Mouse (Mus musculus) limb, embryonic 12.5 days (tissue): ENCODE results near the gene Padi4. TPM values are rescaled to one million over a fixed set of nuclear protein-coding genes. Genes with fewer than 3 reads are reported as not detected.

Source experiments
- ATAC-seq: fragments of 200-750 bp; cut with Nextera tagmentation; 2 replicates; pipeline ENCODE4 v1.8.0; 2017; ENCODE audit warnings: low read depth, moderate TSS enrichment; ENCODE audit not compliant: insufficient number of reproducible peaks, insufficient read depth, low FRiP score, low TSS enrichment
- H3K27ac ChIP-seq: fragments of 300-500 bp; sonication (generic); 2 replicates; pipeline ENCODE4 v1.5.1; 2016; ENCODE audit warnings: mild to moderate bottlenecking, moderate library complexity
- H3K27me3 ChIP-seq: fragments of 300-500 bp; sonication (generic); 2 replicates; pipeline ENCODE4 v1.6.1; 2016; ENCODE audit warnings: mild to moderate bottlenecking, moderate library complexity
- H3K36me3 ChIP-seq: fragments of 300-500 bp; sonication (generic); 2 replicates; pipeline ENCODE4 v1.6.1; 2016; ENCODE audit warnings: mild to moderate bottlenecking, moderate library complexity
- H3K4me1 ChIP-seq: fragments of 300-500 bp; sonication (generic); replicated peaks from 2 replicates; pipeline ENCODE4 v1.6.1; 2016
- H3K4me2 ChIP-seq: fragments of 300-500 bp; sonication (generic); 2 replicates; pipeline ENCODE4 v1.6.1; 2016; ENCODE audit warnings: mild to moderate bottlenecking, moderate library complexity
- H3K4me3 ChIP-seq: fragments of 300-500 bp; sonication (generic); replicated peaks from 2 replicates; pipeline ENCODE4 v1.5.1; 2016; ENCODE audit warnings: mild to moderate bottlenecking
- H3K9ac ChIP-seq: fragments of 300-500 bp; sonication (generic); replicated peaks from 2 replicates; pipeline ENCODE4 v1.6.1; 2016; ENCODE audit warnings: mild to moderate bottlenecking, moderate library complexity
- H3K9me3 ChIP-seq: fragments of 300-500 bp; sonication (generic); 2 replicates; pipeline ENCODE4 v1.6.1; 2016; ENCODE audit warnings: mild to moderate bottlenecking, moderate library complexity
- WGBS: fragments of 180-500 bp; shearing (Covaris S2); methylation state at CpG from one replicate; pipeline ENCODE4 v1.1.7; 2016; 5-methylcytosine and 5-hydroxymethylcytosine counted together
- polyA plus RNA-seq: library from polyadenylated mRNA; unstranded; fragments of >200 nt; fragmentation: Nextera tagmentation; extraction: Ambion mirVana; gene quantifications from 2 replicates; pipeline ENCODE4 v1.2.1, GENCODE M21; 2016

Padi4 gene
- polyA plus RNA-seq, 1 experiment from 2014 or later = not detected

- Histone ChIP-seq H3K9me3 (no peaks in the 10 kb centered on the region), H3K4me1 (peaks cover 6% of the 10 kb centered on the region; the same call in 1 of the 2 replicates), H3K9ac (no peak overlapping the region), H3K27ac (no peak overlapping the region), H3K36me3 (peaks cover 100% of the 10 kb centered on the region), H3K4me3 (no peak overlapping the region), H3K27me3 (no peaks in the 10 kb centered on the region), H3K4me2 (no peak overlapping the region)
- 86% methylated on average over 5 of the region's 5 CpGs for WGBS
- ATAC-seq = no peak
Measured at GRCm38 (mm10) chr4:140714586-140714985, 59.5 kb downstream of the Padi4 start.

GRCm38 (mm10) chr4:140713480-140714365 lies 60.3 kb downstream of the Padi4 start:
- Histone ChIP-seq H3K36me3 (peaks cover 100% of the 10 kb centered on the region), H3K9me3 (no peaks in the 10 kb centered on the region), H3K4me2 (no peak overlapping the region), H3K9ac (no peak overlapping the region), H3K4me3 (no peak overlapping the region), H3K27me3 (no peaks in the 10 kb centered on the region), H3K27ac (peak overlapping the region; percentile 64; the same call in 1 of the 2 replicates), H3K4me1 (peaks cover 12% of the 10 kb centered on the region)
- 63% methylated on average over 29 of the region's 29 CpGs for WGBS
- ATAC-seq = peak; percentile 15; the same call in 1 of the 2 replicates

- peaks cover 27% of the 10 kb centered on the region for H3K4me1 ChIP-seq
Measured at GRCm38 (mm10) chr4:140711360-140711759, 62.7 kb downstream of the Padi4 start.

GRCm38 (mm10) chr4:140710781-140711180 lies 63.3 kb downstream of the Padi4 start:
- H3K27ac ChIP-seq = no peak overlapping the region
- no peak overlapping the region for H3K4me3 ChIP-seq
- no peak for ATAC-seq
- no peaks in the 10 kb centered on the region for H3K27me3 ChIP-seq
- peaks cover 33% of the 10 kb centered on the region for H3K4me1 ChIP-seq
- no peaks in the 10 kb centered on the region for H3K9me3 ChIP-seq
- H3K4me2 ChIP-seq = no peak overlapping the region
- no peak overlapping the region for H3K9ac ChIP-seq
- H3K36me3 ChIP-seq = peaks cover 100% of the 10 kb centered on the region
- 76% methylated on average over 10 of the region's 10 CpGs for WGBS

More at GRCm38 (mm10) chr4:140711360-140711759, 62.7 kb downstream of the Padi4 start:
- ATAC-seq = no peak
- no peak overlapping the region for H3K9ac ChIP-seq
- 75% methylated on average over 5 of the region's 5 CpGs for WGBS
- H3K27me3 ChIP-seq = no peaks in the 10 kb centered on the region
- no peak overlapping the region for H3K27ac ChIP-seq
- peaks cover 100% of the 10 kb centered on the region for H3K36me3 ChIP-seq
- no peak overlapping the region for H3K4me2 ChIP-seq
- H3K4me3 ChIP-seq = no peak overlapping the region
- no peaks in the 10 kb centered on the region for H3K9me3 ChIP-seq

- Histone ChIP-seq H3K36me3 (peaks cover 100% of the 10 kb centered on the region), H3K4me1 (peaks cover 45% of the 10 kb centered on the region), H3K9ac (no peak overlapping the region), H3K4me2 (no peak overlapping the region), H3K9me3 (no peaks in the 10 kb centered on the region), H3K27ac (no peak overlapping the region), H3K4me3 (no peak overlapping the region), H3K27me3 (no peaks in the 10 kb centered on the region)
- 86% methylated on average over 10 of the region's 10 CpGs for WGBS
- no peak for ATAC-seq
Measured at GRCm38 (mm10) chr4:140709617-140710016, 64.4 kb downstream of the Padi4 start.

- no peak for ATAC-seq
- H3K27me3 ChIP-seq = no peaks in the 10 kb centered on the region
- peaks cover 98% of the 10 kb centered on the region for H3K36me3 ChIP-seq
- H3K4me1 ChIP-seq = peaks cover 50% of the 10 kb centered on the region
- H3K4me3 ChIP-seq = no peak overlapping the region
- WGBS = 86% methylated on average over 7 of the region's 7 CpGs
- H3K9ac ChIP-seq = no peak overlapping the region
- no peaks in the 10 kb centered on the region for H3K9me3 ChIP-seq
- no peak overlapping the region for H3K4me2 ChIP-seq
- no peak overlapping the region for H3K27ac ChIP-seq
Measured at GRCm38 (mm10) chr4:140709111-140709510, 64.9 kb downstream of the Padi4 start.

GRCm38 (mm10) chr4:140708297-140708927 lies 65.6 kb downstream of the Padi4 start:
- Histone ChIP-seq H3K4me3 (no peak overlapping the region), H3K27me3 (no peaks in the 10 kb centered on the region), H3K4me2 (no peak overlapping the region), H3K9ac (no peak overlapping the region), H3K36me3 (peaks cover 95% of the 10 kb centered on the region), H3K4me1 (peaks cover 57% of the 10 kb centered on the region), H3K9me3 (no peaks in the 10 kb centered on the region), H3K27ac (no peak overlapping the region)
- 90% methylated on average over 18 of the region's 18 CpGs for WGBS
- no peak for ATAC-seq

GRCm38 (mm10) chr4:140707615-140708014 lies 66.4 kb downstream of the Padi4 start:
- Histone ChIP-seq H3K9me3 (no peaks in the 10 kb centered on the region), H3K9ac (0 out of 2 replicates have a peak overlapping the region, but pooled peaks have one; percentile 8), H3K4me1 (peaks cover 52% of the 10 kb centered on the region), H3K4me3 (no peak overlapping the region), H3K27me3 (no peaks in the 10 kb centered on the region), H3K27ac (no peak overlapping the region), H3K4me2 (no peak overlapping the region), H3K36me3 (peaks cover 87% of the 10 kb centered on the region)
- WGBS = 82% methylated on average over 4 of the region's 4 CpGs
- no peak for ATAC-seq

DNA sequence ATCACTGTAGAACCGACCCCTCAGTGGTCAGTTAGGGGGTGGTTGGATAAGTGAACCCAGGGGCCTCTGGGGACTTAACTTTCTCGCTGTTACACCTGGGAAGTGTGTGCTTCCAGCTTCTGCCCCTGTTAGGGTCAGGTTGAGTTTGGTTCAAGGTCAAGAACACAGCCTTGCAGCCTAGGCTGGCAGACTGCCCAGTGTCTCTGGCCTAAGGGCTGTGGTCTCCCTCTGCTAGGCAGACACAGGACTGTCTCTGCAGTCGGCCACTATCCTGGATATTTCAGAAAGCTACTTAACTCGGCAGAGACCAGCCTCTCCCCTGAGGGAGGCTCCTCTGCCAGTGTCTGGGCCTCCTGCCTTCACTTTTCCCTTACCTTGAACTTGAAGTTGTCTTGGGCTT lies 69.9 kb downstream of the Padi4 start:
- H3K9me3 ChIP-seq = no peaks in the 10 kb centered on the region
- peak overlapping the region; percentile 89 for H3K4me2 ChIP-seq
- no peaks in the 10 kb centered on the region; the same call in 1 of the 2 replicates for H3K27me3 ChIP-seq
- H3K4me3 ChIP-seq = peak overlapping the region; percentile 95
- peaks cover 53% of the 10 kb centered on the region for H3K36me3 ChIP-seq
- ATAC-seq = no peak
- peak overlapping the region; percentile 100 for H3K27ac ChIP-seq
- H3K9ac ChIP-seq = peak overlapping the region; percentile 99
- 46% methylated on average over 4 of the region's 4 CpGs for WGBS
- peaks cover 66% of the 10 kb centered on the region for H3K4me1 ChIP-seq

DNA sequence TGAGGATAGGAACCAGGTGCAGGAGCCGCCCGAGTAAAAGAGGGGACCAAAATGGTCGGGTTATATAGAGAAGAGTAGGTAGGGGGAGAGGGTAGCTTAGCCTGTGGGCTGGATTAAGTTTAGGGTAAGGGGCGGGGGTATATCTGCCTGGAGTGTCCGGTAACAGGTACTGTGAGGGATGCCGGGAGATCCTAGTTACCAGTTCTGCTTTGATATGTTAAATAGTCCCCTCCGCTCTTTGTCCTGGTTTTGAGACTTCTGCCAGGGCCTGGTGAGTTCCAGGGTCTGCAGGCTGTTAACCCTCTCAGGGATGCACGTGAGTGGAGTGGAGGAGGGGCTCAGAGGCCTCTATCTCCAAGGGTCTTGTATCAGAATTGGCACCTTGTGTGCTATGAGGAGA lies 70.4 kb downstream of the Padi4 start:
- Histone ChIP-seq H3K9me3 (no peaks in the 10 kb centered on the region), H3K27ac (peak overlapping the region; percentile 100; the same call in 1 of the 2 replicates), H3K27me3 (peaks cover 3% of the 10 kb centered on the region), H3K4me2 (peak overlapping the region; percentile 89), H3K4me1 (peaks cover 62% of the 10 kb centered on the region), H3K4me3 (peak overlapping the region; percentile 95), H3K36me3 (peaks cover 47% of the 10 kb centered on the region), H3K9ac (peak overlapping the region; percentile 99)
- WGBS = 5% methylated on average over 8 of the region's 8 CpGs
- ATAC-seq = no peak

- H3K4me1 ChIP-seq = peaks cover 56% of the 10 kb centered on the region
- peak; percentile 58; the same call in 1 of the 2 replicates for ATAC-seq
- peak overlapping the region; percentile 89 for H3K4me2 ChIP-seq
- H3K27ac ChIP-seq = peak overlapping the region; percentile 100
- 1% methylated on average over 29 of the region's 68 CpGs for WGBS
- peaks cover 39% of the 10 kb centered on the region for H3K36me3 ChIP-seq
- peak overlapping the region; percentile 95 for H3K4me3 ChIP-seq
- H3K9me3 ChIP-seq = no peaks in the 10 kb centered on the region
- peak overlapping the region; percentile 99 for H3K9ac ChIP-seq
- peaks cover 5% of the 10 kb centered on the region for H3K27me3 ChIP-seq
Measured at GRCm38 (mm10) chr4:140702611-140703327, 71.3 kb downstream of the Padi4 start.
